ENCODE assay signal across 18 mouse cellular contexts in genomic region chr14:120270633-120271032, GRCm38 (mm10). TPM values are rescaled to one million over a fixed set of nuclear protein-coding genes. Genes with fewer than 3 reads are reported as not detected.
A peak's percentile ranks its signal among the peaks of the same experiment; 100 is the strongest.
DNase-seq lines count a peak whose midpoint lies in the region; ATAC-seq lines count a peak whose summit lies in the region.
"Had no signal": no experiment of that assay in that cellular context is flagged by ENCODE, and none has a peak within 500 bp of the region (broad histone marks: within the 10 kb centered on the region; RNA-seq: fewer than 3 reads in every experiment).

No protein-coding gene starts in this region.

- H3K4me1 ChIP-seq in heart, embryonic 10.5 days: peaks cover 5% of the 10 kb centered on the region; the same call in 1 of the 2 replicates
- peaks cover 24% of the 10 kb centered on the region for H3K4me1 ChIP-seq in kidney, embryonic 16.5 days (ENCODE audit: insufficient read depth, low read length)
- H3K4me1 ChIP-seq in intestine, embryonic 15.5 days (replicated peaks): peaks cover 11% of the 10 kb centered on the region
- peaks cover 4% of the 10 kb centered on the region; the same call in 1 of the 2 replicates for H3K4me1 ChIP-seq in stomach, embryonic 15.5 days

- no peak overlapping the region for H3K4me3 ChIP-seq in heart, embryonic 10.5 days
- no peak overlapping the region for H3K4me3 ChIP-seq in kidney, embryonic 16.5 days (ENCODE audit: low read length)
- H3K4me3 ChIP-seq in intestine, embryonic 15.5 days (replicated peaks): no peak overlapping the region
- no peak overlapping the region for H3K4me3 ChIP-seq in stomach, embryonic 15.5 days (replicated peaks)
- H3K4me3 ChIP-seq: embryonic facial prominence, embryonic 13.5 days; forebrain, embryonic 12.5 days; hindbrain, embryonic 13.5 days had no signal

- no peaks in the 10 kb centered on the region for H3K9me3 ChIP-seq in heart, embryonic 10.5 days
- no peaks in the 10 kb centered on the region for H3K9me3 ChIP-seq in kidney, embryonic 16.5 days (ENCODE audit: low read length)
- H3K9me3 ChIP-seq in intestine, embryonic 15.5 days: no peaks in the 10 kb centered on the region
- H3K9me3 ChIP-seq in stomach, embryonic 15.5 days: no peaks in the 10 kb centered on the region
- H3K9me3 ChIP-seq: embryonic facial prominence, embryonic 13.5 days; forebrain, embryonic 12.5 days; hindbrain, embryonic 13.5 days had no signal

- no peaks in the 10 kb centered on the region for H3K27me3 ChIP-seq in heart, embryonic 10.5 days (ENCODE audit: insufficient read depth, poor library complexity, severe bottlenecking)
- no peaks in the 10 kb centered on the region for H3K27me3 ChIP-seq in kidney, embryonic 16.5 days (ENCODE audit: insufficient read depth, low read length)
- no peaks in the 10 kb centered on the region for H3K27me3 ChIP-seq in intestine, embryonic 15.5 days (replicated peaks)
- no peaks in the 10 kb centered on the region for H3K27me3 ChIP-seq in stomach, embryonic 15.5 days (replicated peaks)
- H3K27me3 ChIP-seq: embryonic facial prominence, embryonic 13.5 days; forebrain, embryonic 12.5 days; hindbrain, embryonic 13.5 days had no signal

- no peaks in the 10 kb centered on the region for H3K36me3 ChIP-seq in heart, embryonic 10.5 days
- H3K36me3 ChIP-seq in kidney, embryonic 16.5 days (ENCODE audit: insufficient read depth, low read length): no peaks in the 10 kb centered on the region
- no peaks in the 10 kb centered on the region for H3K36me3 ChIP-seq in intestine, embryonic 15.5 days
- no peaks in the 10 kb centered on the region for H3K36me3 ChIP-seq in stomach, embryonic 15.5 days
- H3K36me3 ChIP-seq: embryonic facial prominence, embryonic 13.5 days; forebrain, embryonic 12.5 days; hindbrain, embryonic 13.5 days had no signal

- peak; percentile 7 for DNase-seq in heart, embryonic 10.5 days (ENCODE audit: low spot score)
- DNase-seq in heart, adult 18-20 months: no peak
- DNase-seq in kidney, adult 18-20 months: no peak
- DNase-seq in adrenal gland, postnatal 25 days: no peak
- DNase-seq in cerebellum, postnatal 4 days (ENCODE audit: low spot score in 2 of 2): no peak
- DNase-seq: adrenal gland, postnatal 10 days; cerebellum, adult 11-12 months; cerebellum, adult 9-10 months; cerebellum, postnatal 25 days; gastrocnemius, postnatal 10 days; heart, postnatal 10 days had no signal

- no peak overlapping the region for H3K9ac ChIP-seq in kidney, embryonic 16.5 days (replicated peaks; ENCODE audit: low read length)
- no peak overlapping the region for H3K9ac ChIP-seq in intestine, embryonic 15.5 days
- no peak overlapping the region for H3K9ac ChIP-seq in stomach, embryonic 15.5 days
- H3K9ac ChIP-seq: embryonic facial prominence, embryonic 13.5 days; forebrain, embryonic 12.5 days; hindbrain, embryonic 13.5 days had no signal

- no peak overlapping the region for H3K27ac ChIP-seq in heart, embryonic 10.5 days
- peak overlapping the region; percentile 80 for H3K27ac ChIP-seq in kidney, embryonic 16.5 days (ENCODE audit: low read length)
- peak overlapping the region; percentile 68 for H3K27ac ChIP-seq in intestine, embryonic 15.5 days
- H3K27ac ChIP-seq in stomach, embryonic 15.5 days: peak overlapping the region; percentile 78; the same call in 1 of the 2 replicates
- H3K27ac ChIP-seq: embryonic facial prominence, embryonic 13.5 days; forebrain, embryonic 12.5 days; hindbrain, embryonic 13.5 days had no signal

- peak overlapping the region; percentile 2; the same call in 1 of the 2 replicates for H3K4me2 ChIP-seq in kidney, embryonic 16.5 days (replicated peaks; ENCODE audit: low read depth, low read length)
- H3K4me2 ChIP-seq in intestine, embryonic 15.5 days (replicated peaks): peak overlapping the region; percentile 38
- no peak overlapping the region; the same call in 1 of the 2 replicates for H3K4me2 ChIP-seq in stomach, embryonic 15.5 days
- H3K4me2 ChIP-seq: embryonic facial prominence, embryonic 13.5 days; forebrain, embryonic 12.5 days; hindbrain, embryonic 13.5 days had no signal

- no peak for ATAC-seq in kidney, embryonic 16.5 days (ENCODE audit: low FRiP score, low TSS enrichment)
- ATAC-seq in intestine, embryonic 15.5 days: no peak
- no peak for ATAC-seq in stomach, embryonic 15.5 days (ENCODE audit: insufficient read depth, low FRiP score, low read depth)
- ATAC-seq: forebrain, embryonic 16.5 days had no signal

- WGBS in heart, embryonic 10.5 days: 63% methylated on average over 4 of the region's 4 CpGs
- 74% methylated on average over 4 of the region's 4 CpGs for WGBS in kidney, embryonic 16.5 days
- 67% methylated on average over 4 of the region's 4 CpGs for WGBS in intestine, embryonic 15.5 days
- WGBS in stomach, embryonic 15.5 days: 67% methylated on average over 4 of the region's 4 CpGs

RNA-seq across cellular contexts. Expression of gene Mbnl2, which starts 4.8 kb away (rescaled TPM):
- 71.5 and 91.4 TPM in 2 replicates for polyA plus RNA-seq in heart, embryonic 10.5 days (2016; fragmentation: Nextera tagmentation; extraction: Ambion mirVana)
- 100 to 1,000 TPM; 218 to 240 TPM for total RNA-seq in heart, adult 18-20 months (2021)
- polyA plus RNA-seq in kidney, embryonic 16.5 days (2015; fragmentation: Nextera tagmentation; extraction: Ambion mirVana): 103 and 106 TPM in 2 replicates
- polyA plus RNA-seq in intestine, embryonic 15.5 days (2015; fragmentation: Nextera tagmentation; extraction: Ambion mirVana): 105 and 111 TPM in 2 replicates
- polyA plus RNA-seq in stomach, embryonic 15.5 days (2015; fragmentation: Nextera tagmentation; extraction: Ambion mirVana): 109 and 116 TPM in 2 replicates
- total RNA-seq in adrenal gland, postnatal 25 days (2021): 202 and 226 TPM in 2 replicates
